Mouse (Mus musculus) lung, adult 2 months (tissue): ENCODE measurements at regions not wholly inside any gene's neighbourhood (a gene's known extent, or its start where the extent isn't known, plus 50 kb on each side); places are given as distances from the start of the nearest gene placed in this dataset.

Source experiments
- DNase-seq: peaks from one replicate; pipeline ENCODE4 v3.0.0; 2022
- H3K4me1 ChIP-seq: fragments of 200-500 bp; 2 replicates; pipeline ENCODE4 v1.6.1; 2011; ENCODE audit warnings: low read length; ENCODE audit not compliant: control insufficient read depth, insufficient read depth
- H3K4me3 ChIP-seq: fragments of 200-500 bp; replicated peaks from 2 replicates; pipeline ENCODE3; 2011; ENCODE audit warnings: low read depth, mild to moderate bottlenecking, control low read depth, low read length; ENCODE audit errors: extremely low read depth
- CTCF ChIP-seq: fragments of 200-500 bp; IDR thresholded peaks from 2 replicates; pipeline ENCODE4 v1.5.1; 2011; ENCODE audit warnings: mild to moderate bottlenecking, low read length, control low read depth; ENCODE audit not compliant: insufficient read depth
- POLR2A ChIP-seq: fragments of 200-500 bp; IDR thresholded peaks from 2 replicates; pipeline ENCODE4 v1.6.1; 2011; ENCODE audit warnings: low read depth, mild to moderate bottlenecking, control low read depth, low read length, borderline replicate concordance; ENCODE audit errors: extremely low read depth
- WGBS: fragments of 180-500 bp; shearing (Covaris S2); methylation state at CpG from one replicate; pipeline ENCODE4 v1.1.7; 2018; 5-methylcytosine and 5-hydroxymethylcytosine counted together

- WGBS = 79% methylated on average over 5 of the region's 5 CpGs
- Histone ChIP-seq H3K4me3 (no peak overlapping the region), H3K4me1 (no peaks in the 10 kb centered on the region)
- no peak for TF ChIP-seq CTCF
- DNase-seq = no peak
Measured at GRCm38 (mm10) chr1:184519551-184519950, 212.9 kb downstream of the Hlx start.

- TF ChIP-seq CTCF (no peak), POLR2A (no peak)
- 78% methylated on average over 4 of the region's 4 CpGs for WGBS
- Histone ChIP-seq H3K4me1 (no peaks in the 10 kb centered on the region; the same call in 1 of the 2 replicates), H3K4me3 (no peak overlapping the region)
- no peak for DNase-seq
Measured at GRCm38 (mm10) chr1:184504663-184505062, 227.8 kb downstream of the Hlx start.

GRCm38 (mm10) chr1:184503827-184504355 is 228.5 kb downstream of the Hlx start:
- 67% methylated on average over 4 of the region's 4 CpGs for WGBS
- DNase-seq = no peak
- Histone ChIP-seq H3K4me1 (no peaks in the 10 kb centered on the region; the same call in 1 of the 2 replicates), H3K4me3 (no peak overlapping the region)
- TF ChIP-seq CTCF (no peak), POLR2A (no peak)

- WGBS = 71% methylated on average over 5 of the region's 5 CpGs
- Histone ChIP-seq H3K4me1 (no peaks in the 10 kb centered on the region; the same call in 1 of the 2 replicates), H3K4me3 (no peak overlapping the region)
- TF ChIP-seq POLR2A (no peak), CTCF (no peak)
- DNase-seq = no peak
Measured at GRCm38 (mm10) chr1:184500702-184501101, 231.7 kb downstream of the Hlx start.

- TF ChIP-seq POLR2A (no peak), CTCF (no peak)
- H3K4me3 ChIP-seq = no peak overlapping the region
- DNase-seq = no peak
- no peaks in the 10 kb centered on the region; the same call in 1 of the 2 replicates for H3K4me1 ChIP-seq
- WGBS = 59% methylated on average over 11 of the region's 11 CpGs
Measured at GRCm38 (mm10) chr1:184498909-184499525, 233.4 kb downstream of the Hlx start.

- TF ChIP-seq POLR2A = no peak
- TF ChIP-seq CTCF = no peak
- 74% methylated on average over 1 of the region's 1 CpGs for WGBS
- DNase-seq = no peak
- H3K4me1 ChIP-seq = no peaks in the 10 kb centered on the region; the same call in 1 of the 2 replicates
- no peak overlapping the region for H3K4me3 ChIP-seq
Measured at GRCm38 (mm10) chr1:184497007-184497406, 235.4 kb downstream of the Hlx start.

- no peak for TF ChIP-seq CTCF
- no peak for TF ChIP-seq POLR2A
- DNase-seq = no peak
- Histone ChIP-seq H3K4me3 (no peak overlapping the region), H3K4me1 (no peaks in the 10 kb centered on the region)
- WGBS = 71% methylated on average over 8 of the region's 8 CpGs
Measured at GRCm38 (mm10) chr1:184493811-184494210, 238.6 kb downstream of the Hlx start.

- DNase-seq = no peak
- Histone ChIP-seq H3K4me3 (no peak overlapping the region), H3K4me1 (no peaks in the 10 kb centered on the region)
- no peak for TF ChIP-seq POLR2A
- TF ChIP-seq CTCF = no peak
- 90% methylated on average over 3 of the region's 3 CpGs for WGBS
Measured at GRCm38 (mm10) chr1:184492115-184492514, 240.3 kb downstream of the Hlx start.

- Histone ChIP-seq H3K4me3 (no peak overlapping the region), H3K4me1 (no peaks in the 10 kb centered on the region)
- 81% methylated on average over 4 of the region's 4 CpGs for WGBS
- no peak for DNase-seq
- TF ChIP-seq CTCF = no peak
- no peak for TF ChIP-seq POLR2A
Measured at GRCm38 (mm10) chr1:184491252-184491651, 241.2 kb downstream of the Hlx start.

- DNase-seq = no peak
- 79% methylated on average over 6 of the region's 6 CpGs for WGBS
- no peak overlapping the region for H3K4me3 ChIP-seq
- TF ChIP-seq POLR2A (no peak), CTCF (no peak)
- no peaks in the 10 kb centered on the region for H3K4me1 ChIP-seq
Measured at GRCm38 (mm10) chr1:184487409-184487808, 245.0 kb downstream of the Hlx start.
